Mouse (Mus musculus) ES-E14 (cell line): ENCODE results near the gene Fam118a. TPM values are rescaled to one million over a fixed set of nuclear protein-coding genes. Genes with fewer than 3 reads are reported as not detected.
A peak's percentile ranks its signal among the peaks of the same experiment; 100 is the strongest.

Source experiments
- DNase-seq: peaks from one replicate; pipeline ENCODE4 v3.0.0-alpha.2; 2013; ENCODE audit warnings: low read depth, low spot score
- H3K27ac ChIP-seq: 2 replicates; pipeline ENCODE4 v1.5.1; 2012; ENCODE audit warnings: low read depth, mild to moderate bottlenecking, low read length, moderate library complexity, mixed read lengths; ENCODE audit not compliant: poor library complexity, insufficient read depth, severe bottlenecking
- H3K36me3 ChIP-seq: 2 replicates; pipeline ENCODE4 v1.6.1; 2012; ENCODE audit warnings: mild to moderate bottlenecking, low read length, moderate library complexity, mixed read lengths; ENCODE audit not compliant: control insufficient read depth, poor library complexity, insufficient read depth, severe bottlenecking
- H3K4me1 ChIP-seq, 2 experiments: fragments of 150-350 bp in 1 of 2; sonication (generic) in 1 of 2; 2 replicates each; pipeline ENCODE4 v1.6.1; 2012; ENCODE audit warnings: low read length in 2 of 2, mild to moderate bottlenecking in 1 of 2, mixed read lengths in 1 of 2; ENCODE audit not compliant: control insufficient read depth in 2 of 2, insufficient read depth in 2 of 2, poor library complexity in 1 of 2
- H3K4me3 ChIP-seq, 2 experiments: fragments of 150-350 bp in 1 of 2; sonication (generic) in 1 of 2; 2 replicates each; pipeline ENCODE4 v1.5.1; 2012; ENCODE audit warnings: low read length in 2 of 2, low read depth in 1 of 2, mild to moderate bottlenecking in 1 of 2, mixed read lengths in 1 of 2; ENCODE audit not compliant: insufficient read depth in 1 of 2, poor library complexity in 1 of 2, severe bottlenecking in 1 of 2
- H3K9ac ChIP-seq: 2 replicates; pipeline ENCODE4 v1.6.1; 2012; ENCODE audit warnings: low read depth, mild to moderate bottlenecking, low read length, mixed read lengths; ENCODE audit not compliant: poor library complexity, insufficient read depth, severe bottlenecking
- H3K9me3 ChIP-seq: fragments of 150-350 bp; sonication (generic); 2 replicates; pipeline ENCODE4 v1.6.1; 2012; ENCODE audit warnings: low read depth, mild to moderate bottlenecking, low read length; ENCODE audit not compliant: control insufficient read depth, insufficient read depth
- CHD2 ChIP-seq: IDR thresholded peaks from 2 replicates; pipeline ENCODE4 v1.6.1; 2014; ENCODE audit warnings: mild to moderate bottlenecking, low read depth, low read length, inconsistent platforms
- HCFC1 ChIP-seq: IDR thresholded peaks from 2 replicates; pipeline ENCODE4 v1.6.1; 2012; ENCODE audit warnings: low read length, inconsistent platforms, borderline replicate concordance; ENCODE audit not compliant: insufficient read depth
- MAFK ChIP-seq: IDR thresholded peaks from 2 replicates; pipeline ENCODE4 v1.6.1; 2014; ENCODE audit warnings: mild to moderate bottlenecking, low read depth, low read length, inconsistent platforms; ENCODE audit not compliant: insufficient read depth
- ZC3H11A ChIP-seq: IDR thresholded peaks from 2 replicates; pipeline ENCODE4 v1.6.1; 2012; ENCODE audit warnings: low read depth, mild to moderate bottlenecking, inconsistent platforms, low read length, borderline replicate concordance
- ZNF384 ChIP-seq: IDR thresholded peaks from 2 replicates; pipeline ENCODE4 v1.6.1; 2012; ENCODE audit warnings: low read depth, low read length, inconsistent platforms
- in situ Hi-C, 2 experiments: fragments of 600-800 bp; cut with MboI; formaldehyde crosslinking; loops; one replicate each; pipeline ENCODE4 v1.15.1; 2025; ENCODE audit warnings: low sequenced_read_pairs in 2 of 2, inconsistent platforms in 1 of 2; ENCODE audit not compliant: unreplicated experiment in 2 of 2
- total RNA-seq: library from RNA; depleted of rRNA; stranded (reverse); fragments of 300-350 nt; gene quantifications from 2 replicates; pipeline ENCODE4 v1.2.3, GENCODE M21; 2012

Gene Fam118a
- total RNA-seq, 1 experiment: 31.5 TPM

DNA sequence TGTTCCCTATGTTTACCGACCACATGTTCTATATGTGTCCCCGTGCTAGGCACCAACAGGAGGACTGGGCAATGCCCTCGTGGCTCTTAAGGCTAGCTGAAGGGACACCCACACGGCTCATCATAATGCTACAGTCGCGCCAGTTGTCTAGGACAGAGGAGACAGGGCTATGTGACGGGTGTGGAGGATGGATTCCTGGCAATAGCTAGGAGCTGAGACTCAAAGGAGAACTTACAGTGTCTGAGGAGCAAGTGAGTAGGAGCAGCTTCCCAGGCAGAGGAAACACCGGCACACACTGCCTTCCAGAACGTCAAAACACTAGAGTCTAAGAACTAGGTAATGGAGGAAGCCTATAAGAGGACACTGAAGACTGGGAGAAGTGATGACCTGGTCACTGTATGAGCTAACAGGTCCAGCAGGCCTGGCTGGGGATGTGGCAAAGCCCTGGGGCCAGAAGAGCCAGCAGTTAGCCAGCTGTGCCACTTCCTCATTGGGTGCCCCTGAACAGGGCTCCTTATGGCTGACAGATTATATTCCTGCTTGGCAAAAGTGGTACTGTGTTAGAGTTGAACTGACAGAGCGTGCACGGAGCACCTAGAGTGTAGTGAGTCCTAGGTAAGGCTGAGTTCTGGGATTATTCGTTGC is 43.1 kb upstream of the Fam118a start:
- H3K4me3 ChIP-seq: no peak overlapping the region
- H3K9ac ChIP-seq: no peak overlapping the region
- no peaks in the 10 kb centered on the region for H3K9me3 ChIP-seq
- DNase-seq: no peak
- no peaks in the 10 kb centered on the region for H3K36me3 ChIP-seq
- in situ Hi-C loops: no loop called here
- no peak overlapping the region for H3K27ac ChIP-seq
- H3K4me1 ChIP-seq: peaks cover 2 to 9% of the 10 kb centered on the region in 2 experiments; a peak in 1 of 4 replicates
- TF ChIP-seq ZC3H11A: no peak
- TF ChIP-seq MAFK: no peak
- TF ChIP-seq ZNF384: no peak
- TF ChIP-seq CHD2: no peak
- no peak for TF ChIP-seq HCFC1

DNA sequence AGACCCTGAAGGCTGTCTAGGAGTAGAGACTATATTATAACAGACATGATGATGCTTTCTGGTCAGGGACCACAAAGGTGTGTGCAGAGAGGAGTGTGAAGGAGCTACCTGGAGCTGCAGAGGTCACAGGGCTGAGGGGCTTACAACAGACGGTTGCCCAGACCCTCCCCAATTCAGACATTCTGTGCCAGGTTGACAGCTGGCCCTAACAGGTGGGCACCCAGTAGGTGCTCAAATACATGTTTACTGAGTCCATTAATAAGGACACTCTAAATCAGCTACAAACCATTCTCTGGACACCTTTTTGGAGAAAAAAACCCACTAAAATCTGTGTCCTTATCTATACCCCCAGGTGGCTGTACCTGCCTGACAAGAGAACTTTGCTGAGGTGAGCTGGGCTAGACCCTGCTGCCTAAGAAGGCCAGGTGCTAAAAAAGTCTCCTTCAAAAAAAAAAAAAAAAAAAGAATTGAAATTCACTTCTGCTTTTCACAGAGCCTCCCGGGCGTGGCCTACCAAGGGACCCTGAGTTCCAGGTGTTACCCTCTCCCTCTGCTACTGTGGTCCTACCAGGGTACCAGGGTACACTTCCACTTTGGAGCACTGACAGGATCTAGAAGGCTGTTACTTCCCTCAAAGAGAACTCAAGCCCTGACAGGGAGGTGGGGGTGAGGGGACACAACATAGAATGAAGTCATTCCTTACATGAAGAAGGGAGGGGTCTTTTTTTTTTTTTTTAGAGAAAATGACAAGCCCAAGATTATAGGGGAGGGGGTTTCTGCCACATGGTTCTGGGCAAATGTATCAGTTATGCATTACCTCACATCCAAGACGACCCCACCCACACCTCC is 42.4 kb upstream of the Fam118a start:
- Histone ChIP-seq H3K27ac (no peak overlapping the region), H3K36me3 (no peaks in the 10 kb centered on the region), H3K9me3 (no peaks in the 10 kb centered on the region), H3K4me1 (peaks cover 2 to 9% of the 10 kb centered on the region in 2 experiments; a peak in 1 of 4 replicates), H3K9ac (no peak overlapping the region), H3K4me3 (peak overlapping the region; percentile 76 to 96; a peak in 3 of 4 replicates)
- TF ChIP-seq MAFK (no peak), CHD2 (no peak), HCFC1 (no peak), ZC3H11A (no peak)
- in situ Hi-C loops: no loop called here
- DNase-seq: no peak

DNA sequence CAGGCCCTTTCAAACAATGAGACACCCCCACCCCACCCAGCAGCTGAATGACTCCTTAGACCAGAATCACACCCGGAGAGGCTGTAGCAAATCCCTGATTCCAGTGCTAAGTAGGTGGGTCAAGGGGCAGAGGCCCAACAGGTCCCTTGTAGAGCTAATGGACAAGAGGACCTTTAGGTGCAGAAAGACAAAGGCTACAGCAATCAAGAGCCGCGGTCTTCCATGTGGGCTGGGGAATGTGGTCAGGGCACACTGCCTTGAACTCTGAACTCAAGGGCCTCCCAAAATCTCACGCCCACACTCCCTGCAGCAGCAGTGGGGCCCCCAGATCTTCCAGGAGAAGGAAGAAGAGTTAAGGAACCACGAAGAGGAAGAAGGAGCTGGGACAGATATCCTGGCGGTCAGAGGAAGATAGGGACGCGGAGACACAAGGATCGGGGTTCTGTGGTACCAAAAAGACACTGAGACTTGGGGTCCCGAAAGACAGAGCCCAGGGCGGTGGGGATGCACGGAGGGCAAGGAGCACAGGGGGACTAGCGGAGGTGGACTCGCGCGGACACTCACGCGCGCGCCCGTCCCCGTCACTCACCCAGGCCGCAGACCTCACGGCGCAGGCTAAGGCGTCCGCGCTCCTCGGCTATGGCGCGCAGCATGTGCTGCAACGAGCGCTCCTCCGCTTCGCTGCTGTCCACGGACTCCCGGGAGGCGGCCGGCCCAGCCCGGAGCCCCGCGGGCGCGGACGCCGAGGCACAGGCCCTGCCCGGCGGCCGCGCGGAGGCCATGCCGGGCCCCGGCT is 41.5 kb upstream of the Fam118a start:
- Histone ChIP-seq H3K4me1 (peaks cover 2 to 9% of the 10 kb centered on the region in 2 experiments; a peak in 1 of 4 replicates), H3K4me3 (peak overlapping the region; percentile 76 to 96), H3K9ac (peak overlapping the region; percentile 89), H3K36me3 (no peaks in the 10 kb centered on the region), H3K9me3 (no peaks in the 10 kb centered on the region), H3K27ac (no peak overlapping the region)
- no peak for DNase-seq
- in situ Hi-C loops: no loop called here
- TF ChIP-seq CHD2 (no peak), ZNF384 (no peak), MAFK (no peak), HCFC1 (no peak), ZC3H11A (no peak)
